Mouse (Mus musculus) embryonic fibroblast, embryonic 13.5 days (primary cell): ENCODE measurements around the gene Hnrnpa3.

ENCODE experiments used
- CTCF ChIP-seq: IDR thresholded peaks from 2 replicates; pipeline ENCODE4 v1.5.1; 2011; ENCODE audit warnings: mild to moderate bottlenecking, control low read depth, low read length, moderate library complexity, borderline replicate concordance; ENCODE audit not compliant: insufficient read depth
- POLR2A ChIP-seq: IDR thresholded peaks from 2 replicates; pipeline ENCODE4 v1.6.1; 2011; ENCODE audit warnings: low read depth, mild to moderate bottlenecking, control low read depth, low read length, moderate library complexity

- no peak for TF ChIP-seq POLR2A
- no peak for TF ChIP-seq CTCF
Observed at GRCm38 (mm10) chr2:75676567-75676966, 17.5 kb downstream of the Hnrnpa3 start.
